Mouse (Mus musculus) limb, embryonic 15.5 days (tissue): ENCODE measurements around the gene Ivd. TPM values are rescaled to one million over a fixed set of nuclear protein-coding genes. Genes with fewer than 3 reads are reported as not detected.

Source experiments
- ATAC-seq: fragments of 200-750 bp; cut with Nextera tagmentation; 2 replicates; pipeline ENCODE4 v1.8.0; 2017; ENCODE audit warnings: low read depth, moderate TSS enrichment; ENCODE audit not compliant: insufficient number of reproducible peaks, low FRiP score, low TSS enrichment
- H3K27ac ChIP-seq: fragments of 300-500 bp; sonication (generic); 2 replicates; pipeline ENCODE4 v1.5.1; 2015; ENCODE audit warnings: moderate library complexity, mild to moderate bottlenecking, inconsistent platforms
- H3K27me3 ChIP-seq: fragments of 300-500 bp; sonication (generic); 2 replicates; pipeline ENCODE4 v1.6.1; 2015; ENCODE audit warnings: inconsistent platforms
- H3K36me3 ChIP-seq: fragments of 300-500 bp; sonication (generic); 2 replicates; pipeline ENCODE4 v1.6.1; 2015; ENCODE audit warnings: inconsistent platforms
- H3K4me1 ChIP-seq: fragments of 300-500 bp; sonication (generic); 2 replicates; pipeline ENCODE4 v1.6.1; 2015; ENCODE audit warnings: inconsistent platforms
- H3K4me2 ChIP-seq: fragments of 300-500 bp; sonication (generic); 2 replicates; pipeline ENCODE4 v1.6.1; 2015; ENCODE audit warnings: mild to moderate bottlenecking, inconsistent platforms
- H3K4me3 ChIP-seq: fragments of 300-500 bp; sonication (generic); 2 replicates; pipeline ENCODE4 v1.5.1; 2015; ENCODE audit warnings: mild to moderate bottlenecking, inconsistent platforms
- H3K9ac ChIP-seq: fragments of 300-500 bp; sonication (generic); 2 replicates; pipeline ENCODE4 v1.6.1; 2015; ENCODE audit warnings: inconsistent platforms
- H3K9me3 ChIP-seq: fragments of 300-500 bp; sonication (generic); 2 replicates; pipeline ENCODE4 v1.6.1; 2016; ENCODE audit warnings: inconsistent platforms
- WGBS: fragments of 180-500 bp; shearing (Covaris S2); methylation state at CpG from one replicate; pipeline ENCODE4 v1.1.7; 2015; 5-methylcytosine and 5-hydroxymethylcytosine counted together
- polyA plus RNA-seq: library from polyadenylated mRNA; unstranded; fragments of >200 nt; fragmentation: Nextera tagmentation; extraction: Ambion mirVana; gene quantifications from 2 replicates; pipeline ENCODE4 v1.2.1, GENCODE M21; 2015

The Ivd gene
- polyA plus RNA-seq: 66.7 and 70.7 TPM in 2 replicates

DNA sequence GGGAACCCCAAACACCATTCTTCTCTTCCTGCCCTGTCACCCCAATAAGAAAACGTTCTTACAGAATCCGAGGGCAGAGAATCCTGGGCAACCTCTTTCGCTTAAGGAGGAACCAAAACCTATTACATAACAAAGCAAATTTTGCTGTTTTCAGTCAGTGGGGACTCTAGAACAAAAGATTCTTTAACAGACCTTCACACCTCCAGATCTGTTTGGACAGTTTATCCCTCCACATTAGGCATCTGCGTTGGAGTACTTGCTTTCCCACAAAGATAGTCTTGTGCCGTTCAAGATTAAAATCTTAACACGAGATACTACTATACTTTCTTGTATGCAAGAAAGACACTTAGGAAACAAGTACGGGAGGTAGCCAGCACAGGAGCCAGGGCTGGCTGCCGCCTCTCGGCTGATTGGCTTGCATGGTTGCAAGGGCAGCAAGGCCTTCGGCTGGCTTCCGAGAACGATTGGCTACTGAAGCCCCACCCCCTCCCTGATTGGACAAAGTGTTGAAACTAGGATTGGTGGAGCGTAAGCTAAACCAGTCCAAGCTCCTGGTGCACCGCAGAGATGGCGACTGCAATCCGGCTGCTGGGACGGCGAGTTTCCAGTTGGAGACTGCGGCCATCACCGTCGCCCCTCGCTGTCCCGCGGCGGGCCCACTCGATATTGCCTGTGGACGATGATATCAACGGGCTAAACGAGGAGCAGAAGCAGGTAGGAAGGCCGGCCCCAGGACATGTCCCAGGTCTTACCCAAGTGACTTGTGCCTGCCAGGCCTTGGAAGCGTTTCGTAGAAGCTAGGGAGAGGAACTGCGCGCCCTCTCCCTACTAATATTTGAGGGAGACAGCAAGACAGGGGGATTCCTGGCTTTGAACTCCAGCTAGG lies at the start of gene Ivd:
Ivd (plus strand) TSS at position 501 of the 886 bp plus-strand sequence.
- H3K4me1 ChIP-seq: peaks cover 12% of the 10 kb centered on the region
- peak within 1 kb of the TSS; percentile 69 for H3K9ac ChIP-seq
- 0 out of 2 replicates have a peak, but pooled peaks cover 12% of the 10 kb centered on the region for H3K36me3 ChIP-seq
- no peaks in the 10 kb centered on the region for H3K9me3 ChIP-seq
- peak within 1 kb of the TSS; percentile 78 for H3K27ac ChIP-seq
- peak within 1 kb of the TSS; percentile 69 for H3K4me3 ChIP-seq
- ATAC-seq: peak; percentile 98
- H3K4me2 ChIP-seq: peak within 1 kb of the TSS; percentile 69
- WGBS: under 1% methylated on average over 34 of the region's 34 CpGs
- H3K27me3 ChIP-seq: no peaks in the 10 kb centered on the region

GRCm38 (mm10) chr2:118812724-118813123 lies 49.0 kb upstream of the Ivd start:
- Histone ChIP-seq H3K4me1 (peaks cover 13% of the 10 kb centered on the region), H3K9ac (no peak overlapping the region), H3K27ac (no peak overlapping the region), H3K9me3 (no peaks in the 10 kb centered on the region), H3K36me3 (peaks cover 9% of the 10 kb centered on the region), H3K4me2 (no peak overlapping the region), H3K4me3 (no peak overlapping the region), H3K27me3 (no peaks in the 10 kb centered on the region)
- ATAC-seq: no peak
- WGBS: 63% methylated on average over 1 of the region's 1 CpGs

- Histone ChIP-seq H3K9ac (peak within 1 kb of the TSS; percentile 54), H3K4me1 (peaks cover 13% of the 10 kb centered on the region), H3K27ac (peak within 1 kb of the TSS; percentile 44; the same call in 1 of the 2 replicates), H3K27me3 (no peaks in the 10 kb centered on the region), H3K36me3 (peaks cover 23% of the 10 kb centered on the region), H3K4me2 (peak within 1 kb of the TSS; percentile 92), H3K9me3 (no peaks in the 10 kb centered on the region), H3K4me3 (peak within 1 kb of the TSS; percentile 72)
- WGBS: under 1% methylated on average over 49 of the region's 49 CpGs
- peak; percentile 79; the same call in 1 of the 2 replicates for ATAC-seq
Measured at GRCm38 (mm10) chr2:118813981-118814836, 47.5 kb upstream of the Ivd start, which contains the start of gene Knstrn. Knstrn (plus strand) TSS chr2:118814003.

GRCm38 (mm10) chr2:118822800-118823199 lies 39.0 kb upstream of the Ivd start:
- Histone ChIP-seq H3K27me3 (no peaks in the 10 kb centered on the region), H3K4me1 (no peaks in the 10 kb centered on the region), H3K9me3 (no peaks in the 10 kb centered on the region), H3K4me3 (no peak overlapping the region), H3K4me2 (no peak overlapping the region), H3K9ac (no peak overlapping the region), H3K27ac (no peak overlapping the region), H3K36me3 (peaks cover 61% of the 10 kb centered on the region)
- WGBS: 94% methylated on average over 5 of the region's 5 CpGs
- ATAC-seq: no peak

- ATAC-seq: no peak
- H3K27me3 ChIP-seq: no peaks in the 10 kb centered on the region
- peaks cover 48% of the 10 kb centered on the region for H3K36me3 ChIP-seq
- H3K9me3 ChIP-seq: no peaks in the 10 kb centered on the region
- 86% methylated on average over 4 of the region's 4 CpGs for WGBS
- no peak overlapping the region for H3K9ac ChIP-seq
- no peak overlapping the region for H3K4me3 ChIP-seq
- no peaks in the 10 kb centered on the region for H3K4me1 ChIP-seq
- H3K4me2 ChIP-seq: no peak overlapping the region
- H3K27ac ChIP-seq: no peak overlapping the region
Measured at GRCm38 (mm10) chr2:118824396-118824795, 37.4 kb upstream of the Ivd start.

DNA sequence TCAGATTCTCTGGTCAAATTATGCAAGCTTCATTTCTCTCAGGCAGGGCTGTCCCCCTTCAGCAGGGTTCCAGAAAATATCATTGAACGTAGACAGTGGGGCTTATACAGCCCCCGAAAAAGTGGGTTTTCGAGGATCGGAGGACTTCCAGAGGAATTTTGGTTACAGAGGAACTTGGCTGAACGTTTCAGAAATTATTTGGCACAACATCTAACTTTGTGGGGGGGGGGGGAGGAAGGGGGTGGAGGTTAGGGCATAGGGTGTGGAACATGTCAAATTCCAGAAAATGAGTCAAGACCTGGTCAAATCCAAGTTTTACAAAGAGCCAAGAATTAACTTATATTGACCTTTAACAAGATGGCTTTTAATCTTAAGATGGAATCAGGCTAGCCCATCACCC lies 32.7 kb upstream of the Ivd start:
- Histone ChIP-seq H3K9me3 (no peaks in the 10 kb centered on the region), H3K36me3 (peaks cover 68% of the 10 kb centered on the region), H3K4me1 (no peaks in the 10 kb centered on the region), H3K9ac (no peak overlapping the region), H3K4me3 (no peak overlapping the region), H3K4me2 (no peak overlapping the region), H3K27ac (no peak overlapping the region), H3K27me3 (no peaks in the 10 kb centered on the region)
- WGBS: 87% methylated on average over 5 of the region's 5 CpGs
- no peak for ATAC-seq

GRCm38 (mm10) chr2:118834061-118834460 lies 27.7 kb upstream of the Ivd start:
- Histone ChIP-seq H3K27ac (no peak overlapping the region), H3K27me3 (no peaks in the 10 kb centered on the region), H3K4me2 (no peak overlapping the region), H3K4me3 (no peak overlapping the region), H3K4me1 (no peaks in the 10 kb centered on the region), H3K9ac (no peak overlapping the region), H3K36me3 (peaks cover 46% of the 10 kb centered on the region), H3K9me3 (no peaks in the 10 kb centered on the region)
- no peak for ATAC-seq
- 91% methylated on average over 6 of the region's 6 CpGs for WGBS

GRCm38 (mm10) chr2:118835115-118835514 lies 26.6 kb upstream of the Ivd start:
- H3K27me3 ChIP-seq: no peaks in the 10 kb centered on the region
- no peaks in the 10 kb centered on the region for H3K4me1 ChIP-seq
- ATAC-seq: no peak
- 70% methylated on average over 6 of the region's 6 CpGs for WGBS
- no peak overlapping the region for H3K27ac ChIP-seq
- no peaks in the 10 kb centered on the region for H3K9me3 ChIP-seq
- peaks cover 39% of the 10 kb centered on the region for H3K36me3 ChIP-seq
- no peak overlapping the region for H3K9ac ChIP-seq
- H3K4me2 ChIP-seq: no peak overlapping the region
- H3K4me3 ChIP-seq: no peak overlapping the region

DNA sequence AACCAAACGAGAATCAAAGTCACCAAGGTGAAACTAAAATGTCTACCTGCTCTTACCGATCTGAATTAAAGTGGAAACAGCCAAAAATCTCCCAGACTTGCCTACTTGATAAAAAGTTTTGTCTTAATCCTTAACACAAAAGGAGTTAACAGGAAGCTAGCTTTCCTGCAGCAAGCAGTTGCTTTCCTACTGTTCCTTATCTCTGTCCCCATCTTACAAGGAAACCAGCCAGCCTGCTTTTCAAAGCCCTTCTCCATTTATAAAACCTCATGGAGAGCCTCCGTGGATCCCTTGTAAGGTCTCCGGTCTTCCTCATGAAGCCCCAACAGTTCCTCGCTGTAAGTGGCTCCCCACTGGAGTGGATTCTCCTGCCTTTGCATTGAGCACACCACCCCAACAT lies 23.4 kb upstream of the Ivd start:
- Histone ChIP-seq H3K9ac (no peak overlapping the region), H3K4me2 (no peak overlapping the region), H3K27me3 (no peaks in the 10 kb centered on the region), H3K4me1 (no peaks in the 10 kb centered on the region), H3K36me3 (peaks cover 11% of the 10 kb centered on the region), H3K27ac (no peak overlapping the region), H3K4me3 (no peak overlapping the region), H3K9me3 (no peaks in the 10 kb centered on the region)
- ATAC-seq: no peak
- WGBS: 47% methylated on average over 5 of the region's 5 CpGs

- H3K9ac ChIP-seq: no peak overlapping the region
- no peak overlapping the region for H3K4me2 ChIP-seq
- no peaks in the 10 kb centered on the region for H3K4me1 ChIP-seq
- no peaks in the 10 kb centered on the region for H3K9me3 ChIP-seq
- H3K27ac ChIP-seq: no peak overlapping the region
- H3K27me3 ChIP-seq: no peaks in the 10 kb centered on the region
- no peak overlapping the region for H3K4me3 ChIP-seq
- no peaks in the 10 kb centered on the region for H3K36me3 ChIP-seq
- ATAC-seq: no peak
- 65% methylated on average over 5 of the region's 5 CpGs for WGBS
Measured at GRCm38 (mm10) chr2:118841186-118841585, 20.6 kb upstream of the Ivd start.

- H3K27me3 ChIP-seq: no peaks in the 10 kb centered on the region
- no peaks in the 10 kb centered on the region for H3K9me3 ChIP-seq
- no peaks in the 10 kb centered on the region for H3K36me3 ChIP-seq
- no peak overlapping the region for H3K4me3 ChIP-seq
- H3K4me1 ChIP-seq: no peaks in the 10 kb centered on the region
- H3K9ac ChIP-seq: no peak overlapping the region
- no peak overlapping the region for H3K27ac ChIP-seq
- no peak for ATAC-seq
- 81% methylated on average over 4 of the region's 4 CpGs for WGBS
- H3K4me2 ChIP-seq: no peak overlapping the region
Measured at GRCm38 (mm10) chr2:118841774-118842173, 20.0 kb upstream of the Ivd start.

DNA sequence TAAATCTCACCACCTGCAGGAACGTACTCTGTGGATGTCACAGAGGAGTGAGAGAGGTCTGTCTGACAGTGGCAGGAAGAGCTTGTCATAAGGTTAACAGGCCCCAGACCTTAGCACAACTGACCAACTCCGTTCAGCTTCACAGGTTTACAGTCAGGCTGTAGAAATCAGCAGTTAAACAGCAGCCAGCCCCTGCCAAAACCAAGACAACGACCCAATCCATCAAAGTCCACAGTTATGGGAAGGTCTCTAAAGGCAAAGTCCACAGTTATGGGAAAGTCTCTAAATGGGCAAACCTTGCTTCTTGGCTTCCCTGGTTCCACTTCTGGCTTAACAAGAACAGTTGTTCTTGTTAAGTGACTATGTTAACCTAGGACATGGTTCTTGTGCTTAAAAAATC lies 17.3 kb upstream of the Ivd start:
- 65% methylated on average over 3 of the region's 3 CpGs for WGBS
- no peak overlapping the region for H3K27ac ChIP-seq
- H3K27me3 ChIP-seq: no peaks in the 10 kb centered on the region
- H3K9me3 ChIP-seq: no peaks in the 10 kb centered on the region
- H3K9ac ChIP-seq: no peak overlapping the region
- H3K4me1 ChIP-seq: no peaks in the 10 kb centered on the region
- ATAC-seq: no peak
- no peaks in the 10 kb centered on the region for H3K36me3 ChIP-seq
- H3K4me2 ChIP-seq: no peak overlapping the region
- H3K4me3 ChIP-seq: no peak overlapping the region
